Mouse (Mus musculus) bone marrow, adult 2 months (tissue): ENCODE measurements around the gene Zcchc3. TPM values are rescaled to one million over a fixed set of nuclear protein-coding genes. Genes with fewer than 3 reads are reported as not detected.

Experiments used
- H3K27ac ChIP-seq: fragments of 200-500 bp; 2 replicates; pipeline ENCODE4 v1.5.1; 2012; ENCODE audit warnings: low read depth, mild to moderate bottlenecking, control low read depth, inconsistent platforms, low read length; ENCODE audit not compliant: control insufficient read depth, poor library complexity, insufficient read depth
- H3K4me1 ChIP-seq: fragments of 200-500 bp; 2 replicates; pipeline ENCODE4 v1.6.1; 2011; ENCODE audit warnings: low read length; ENCODE audit not compliant: control insufficient read depth, insufficient read depth
- H3K4me3 ChIP-seq: fragments of 200-500 bp; replicated peaks from 2 replicates; pipeline ENCODE3; 2011; ENCODE audit warnings: mild to moderate bottlenecking, low read depth, low read length, control low read depth; ENCODE audit not compliant: control insufficient read depth
- CTCF ChIP-seq: fragments of 200-500 bp; IDR thresholded peaks from 2 replicates; pipeline ENCODE4 v1.5.1; 2011; ENCODE audit warnings: low read length, control low read depth; ENCODE audit not compliant: control insufficient read depth, insufficient read depth
- POLR2A ChIP-seq: fragments of 200-500 bp; IDR thresholded peaks from 2 replicates; pipeline ENCODE4 v1.6.1; 2011; ENCODE audit warnings: low read depth, mild to moderate bottlenecking, control low read depth, low read length, borderline replicate concordance; ENCODE audit not compliant: control insufficient read depth
- WGBS: fragments of 180-500 bp; shearing (Covaris S2); methylation state at CpG from one replicate; pipeline ENCODE4 v1.1.7; 2018; 5-methylcytosine and 5-hydroxymethylcytosine counted together
- polyA plus RNA-seq: library from polyadenylated mRNA; stranded (reverse); fragments of >200 nt; gene quantifications from 2 replicates; pipeline ENCODE4 v1.2.4, GENCODE M21; 2011; ENCODE audit warnings: low replicate concordance; ENCODE audit not compliant: missing spikeins, insufficient read depth, insufficient read length

The Zcchc3 gene
- polyA plus RNA-seq, 1 experiment: 6.2 TPM

DNA sequence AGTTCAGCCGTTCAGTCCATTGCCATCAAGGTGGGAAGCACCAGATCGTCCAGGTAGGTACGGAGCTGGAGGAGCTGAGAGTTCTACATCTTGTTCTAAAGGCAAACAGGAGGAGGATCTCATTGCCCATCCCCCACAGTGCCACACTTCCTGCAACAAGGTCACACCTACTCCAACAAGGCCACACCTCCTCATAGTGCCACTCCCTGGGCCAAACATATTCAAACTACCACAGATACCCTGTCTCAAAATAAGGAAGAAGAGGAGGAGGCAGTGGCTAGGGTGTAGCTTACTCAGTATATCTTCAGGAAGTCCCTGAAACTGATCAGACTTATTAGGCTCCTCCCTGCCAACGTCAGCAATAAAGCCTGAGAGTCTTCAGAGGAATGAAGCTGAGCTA lies 30.6 kb downstream of the Zcchc3 start:
- Histone ChIP-seq H3K4me3 (no peak overlapping the region), H3K27ac (no peak overlapping the region), H3K4me1 (no peaks in the 10 kb centered on the region)
- TF ChIP-seq POLR2A: no peak
- 82% methylated on average over 4 of the region's 4 CpGs for WGBS

DNA sequence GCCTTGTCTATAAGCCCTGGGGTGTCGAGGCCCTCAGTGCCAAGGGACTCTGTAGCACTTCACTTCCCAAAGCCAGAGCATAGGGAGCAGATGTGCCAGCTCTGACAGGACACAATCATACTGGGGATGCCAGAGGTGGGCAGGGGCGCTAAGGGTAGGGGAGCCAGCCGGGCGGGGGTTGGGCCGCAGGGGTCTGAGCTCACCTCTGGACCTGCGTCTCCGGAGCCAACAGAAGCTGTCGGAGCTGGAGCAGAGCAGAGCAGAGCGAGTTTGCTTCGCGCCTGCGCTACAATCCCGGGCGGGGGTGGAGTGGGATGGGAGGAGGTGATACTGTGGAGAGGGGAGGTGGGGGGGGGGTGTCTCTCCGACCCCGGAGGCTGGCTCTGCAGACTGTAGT lies 38.5 kb downstream of the Zcchc3 start, which contains the start of gene Nrsn2:
TSS of gene Nrsn2 (minus strand) at position 294 of the 397 bp plus-strand sequence.
- WGBS: 27% methylated on average over 16 of the region's 16 CpGs
- H3K4me1 ChIP-seq: no peaks in the 10 kb centered on the region; the same call in 1 of the 2 replicates
- H3K27ac ChIP-seq: no peak within 1 kb of the TSS
- TF ChIP-seq CTCF: no peak
- no peak for TF ChIP-seq POLR2A
- no peak within 1 kb of the TSS for H3K4me3 ChIP-seq

DNA sequence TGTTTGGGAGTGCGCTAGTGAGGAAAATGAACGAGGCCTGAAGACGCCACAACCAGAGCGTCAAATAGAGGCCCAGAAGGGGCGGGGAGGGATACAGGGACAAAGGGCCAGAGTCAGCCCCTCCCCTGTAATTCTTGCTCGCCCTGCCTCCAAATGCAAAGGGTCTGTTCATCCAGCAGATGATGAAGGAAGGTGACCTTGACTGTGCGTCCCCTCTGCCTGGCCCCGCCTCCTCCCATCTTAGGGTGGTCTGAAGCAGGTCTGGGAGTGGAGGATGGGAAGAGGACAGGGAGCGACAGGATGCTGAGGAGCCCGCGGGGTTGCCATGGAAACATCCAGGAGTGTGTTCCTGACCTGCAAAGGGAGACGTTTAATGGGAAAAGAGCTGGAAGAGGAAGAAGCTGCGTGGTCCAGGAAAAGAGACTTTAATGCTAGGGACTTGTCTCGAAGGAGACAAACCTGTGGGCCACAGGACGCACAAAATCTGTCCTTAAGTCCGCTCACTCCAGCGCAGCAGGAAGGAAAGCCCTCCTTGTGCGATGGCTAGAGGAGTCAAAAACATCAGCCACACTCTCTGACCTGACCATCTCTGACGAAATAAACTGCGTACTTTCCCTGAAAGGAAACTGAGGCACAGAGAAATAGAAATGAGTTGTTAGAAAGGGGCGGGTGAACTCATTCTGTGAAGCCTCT lies 39.0 kb downstream of the Zcchc3 start:
- 40% methylated on average over 21 of the region's 21 CpGs for WGBS
- Histone ChIP-seq H3K4me3 (no peak overlapping the region), H3K27ac (no peak overlapping the region), H3K4me1 (no peaks in the 10 kb centered on the region; the same call in 1 of the 2 replicates)
- no peak for TF ChIP-seq POLR2A
- no peak for TF ChIP-seq CTCF

DNA sequence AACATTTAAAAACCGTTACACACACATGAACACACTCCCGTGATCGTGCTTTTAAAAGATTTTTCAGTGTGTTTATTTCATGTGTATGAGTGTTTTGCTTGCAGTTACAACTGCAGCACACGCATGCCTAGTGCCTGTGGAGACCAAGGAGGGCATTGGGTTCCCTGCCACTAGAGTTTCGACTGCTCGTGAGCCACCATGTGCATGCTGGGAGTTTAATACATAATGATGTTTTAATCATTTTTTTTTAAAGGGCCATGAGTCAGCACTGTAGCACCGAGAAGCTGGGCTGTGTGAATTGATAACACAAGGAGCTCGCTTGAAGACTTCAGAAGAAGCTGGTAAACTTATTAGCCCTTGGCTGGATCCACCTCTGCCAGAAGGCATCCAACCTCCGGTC lies 41.3 kb downstream of the Zcchc3 start:
- WGBS: 42% methylated on average over 9 of the region's 9 CpGs
- TF ChIP-seq POLR2A (no peak), CTCF (no peak)
- H3K4me1 ChIP-seq: no peaks in the 10 kb centered on the region; the same call in 1 of the 2 replicates
- H3K4me3 ChIP-seq: no peak overlapping the region
- no peak overlapping the region for H3K27ac ChIP-seq

DNA sequence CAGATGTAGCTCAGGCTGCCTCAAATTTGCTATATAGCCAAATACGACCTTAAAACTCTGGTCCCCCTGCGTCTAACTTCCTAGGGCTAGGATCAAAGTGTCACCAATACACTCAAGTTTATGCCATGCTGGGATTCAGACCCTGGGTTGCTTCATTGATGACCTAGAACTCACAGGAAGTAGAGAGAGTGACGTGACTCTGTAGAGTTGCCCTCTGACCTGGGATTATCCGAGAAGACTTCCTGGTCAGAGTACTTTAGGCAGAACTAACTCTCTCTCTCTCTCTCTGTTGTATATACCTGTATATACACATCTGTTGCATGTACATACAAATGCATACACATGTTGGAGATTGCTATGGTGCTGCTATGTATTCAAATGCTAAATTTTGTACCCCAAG lies 42.2 kb downstream of the Zcchc3 start:
- Histone ChIP-seq H3K4me1 (no peaks in the 10 kb centered on the region; the same call in 1 of the 2 replicates), H3K4me3 (no peak overlapping the region), H3K27ac (no peak overlapping the region)
- 50% methylated on average over 4 of the region's 4 CpGs for WGBS
- no peak for TF ChIP-seq POLR2A

DNA sequence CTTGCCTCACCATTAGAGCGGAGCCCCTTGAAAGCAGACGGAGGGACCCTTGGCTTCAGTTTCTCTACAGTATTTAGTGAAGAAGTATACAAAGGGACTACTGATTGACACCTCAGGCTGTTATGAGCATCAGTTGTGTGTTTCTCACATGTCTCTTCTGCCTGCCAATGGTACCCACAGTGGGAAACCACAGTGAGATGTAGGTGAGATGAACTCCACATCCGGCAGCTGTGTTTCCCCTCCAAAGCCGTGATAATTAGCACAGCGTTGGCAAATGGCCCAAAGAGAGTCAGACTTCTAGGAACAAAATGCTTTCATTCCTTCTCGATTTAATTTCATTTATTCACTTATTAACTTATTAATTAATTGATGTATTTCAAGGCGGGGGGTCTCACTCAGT lies 42.7 kb downstream of the Zcchc3 start:
- Histone ChIP-seq H3K4me1 (no peaks in the 10 kb centered on the region; the same call in 1 of the 2 replicates), H3K27ac (no peak overlapping the region), H3K4me3 (no peak overlapping the region)
- WGBS: 29% methylated on average over 7 of the region's 7 CpGs
- TF ChIP-seq CTCF (no peak), POLR2A (no peak)

DNA sequence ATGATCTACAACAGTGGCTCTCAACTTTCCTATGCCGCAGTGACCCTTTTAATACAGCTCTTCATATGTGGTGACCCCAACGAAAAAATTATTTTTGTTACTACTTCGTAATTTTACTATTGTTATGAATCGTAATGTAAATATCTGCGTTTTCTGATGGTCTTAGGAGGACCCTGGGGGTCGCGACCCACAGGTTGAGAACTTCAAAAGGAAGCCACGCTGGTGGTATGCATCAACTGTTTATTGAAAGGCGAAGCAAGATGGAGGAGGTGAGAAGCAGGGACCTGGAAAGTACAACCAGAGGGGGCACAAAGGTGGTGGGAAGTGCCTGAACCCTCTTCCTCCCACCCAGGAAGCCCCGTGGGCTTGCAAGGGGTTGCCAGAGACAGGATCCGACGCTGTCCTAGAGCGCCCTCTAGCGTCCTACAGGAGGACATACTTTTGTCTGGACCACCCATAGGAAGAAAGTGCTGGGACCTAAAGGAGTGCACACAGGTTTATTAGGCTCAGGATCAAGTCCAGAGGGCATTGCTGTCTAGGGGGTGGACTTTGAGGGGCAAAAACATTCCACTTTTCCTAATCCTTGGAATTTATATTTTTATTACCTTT lies 46.2 kb downstream of the Zcchc3 start:
- no peak overlapping the region for H3K4me3 ChIP-seq
- H3K27ac ChIP-seq: no peak overlapping the region
- TF ChIP-seq CTCF: peak; percentile 91
- no peak for TF ChIP-seq POLR2A
- no peaks in the 10 kb centered on the region; the same call in 1 of the 2 replicates for H3K4me1 ChIP-seq
- 36% methylated on average over 14 of the region's 14 CpGs for WGBS

DNA sequence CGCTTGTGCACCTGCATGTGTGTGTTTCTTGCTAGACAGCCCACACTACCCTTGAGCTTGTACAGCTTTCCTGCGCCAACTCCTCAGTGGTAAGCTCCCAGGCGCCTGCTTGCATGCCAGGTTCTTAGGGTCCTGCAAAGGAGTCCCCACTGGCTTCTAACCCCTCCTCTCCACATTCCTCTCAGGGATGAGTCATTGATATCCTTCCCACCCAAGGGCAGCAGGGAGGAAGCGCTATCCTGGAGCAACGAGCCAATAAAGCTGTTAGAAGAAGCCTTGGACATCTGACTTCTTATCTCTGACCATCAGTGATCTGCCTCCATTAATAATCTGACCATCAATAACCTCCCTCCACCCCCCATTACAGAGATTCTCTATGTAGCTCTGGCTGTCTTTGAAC lies 46.9 kb downstream of the Zcchc3 start:
- no peak for TF ChIP-seq CTCF
- no peak for TF ChIP-seq POLR2A
- 92% methylated on average over 5 of the region's 5 CpGs for WGBS
- H3K27ac ChIP-seq: no peak overlapping the region
- no peak overlapping the region for H3K4me3 ChIP-seq
- H3K4me1 ChIP-seq: no peaks in the 10 kb centered on the region
